Mouse (Mus musculus) intestine, embryonic 14.5 days (tissue): Measurements from ENCODE around the gene Pdia2. TPM values are rescaled to one million over a fixed set of nuclear protein-coding genes. Genes with fewer than 3 reads are reported as not detected.
"Not testable (repeated sequence)": the region's sequence is repeated elsewhere in the genome, so short reads cannot be mapped to it uniquely, and the experiment has no call there.

Source experiments
- ATAC-seq: fragments of 200-750 bp; cut with Nextera tagmentation; replicated peaks from 2 replicates; pipeline ENCODE4 v1.8.0; 2017; ENCODE audit warnings: low read depth, moderate number of reproducible peaks, moderate TSS enrichment, moderate library complexity; ENCODE audit not compliant: low FRiP score, low TSS enrichment
- DNase-seq: peaks from one replicate; pipeline ENCODE4 v3.0.0-alpha.2; 2018; ENCODE audit warnings: low spot score
- H3K27ac ChIP-seq: fragments of 300-500 bp; sonication (generic); 2 replicates; pipeline ENCODE4 v1.5.1; 2014; ENCODE audit warnings: low read depth, mild to moderate bottlenecking, control low read depth
- H3K27me3 ChIP-seq: fragments of 300-500 bp; sonication (generic); replicated peaks from 2 replicates; pipeline ENCODE4 v1.6.1; 2014; ENCODE audit warnings: low read length, control low read depth; ENCODE audit not compliant: control insufficient read depth, insufficient read depth
- H3K36me3 ChIP-seq: fragments of 300-500 bp; sonication (generic); 2 replicates; pipeline ENCODE4 v1.6.1; 2014; ENCODE audit warnings: low read length, control low read depth; ENCODE audit not compliant: control insufficient read depth, insufficient read depth
- H3K4me1 ChIP-seq: fragments of 300-500 bp; sonication (generic); replicated peaks from 2 replicates; pipeline ENCODE4 v1.6.1; 2014; ENCODE audit warnings: low read length, control low read depth, mixed read lengths; ENCODE audit not compliant: control insufficient read depth, insufficient read depth
- H3K4me2 ChIP-seq: fragments of 300-500 bp; sonication (generic); 2 replicates; pipeline ENCODE4 v1.6.1; 2014; ENCODE audit warnings: low read length
- H3K4me3 ChIP-seq: fragments of 300-500 bp; sonication (generic); 2 replicates; pipeline ENCODE4 v1.5.1; 2014; ENCODE audit warnings: low read depth, low read length, control low read depth, mixed read lengths
- H3K9ac ChIP-seq: fragments of 300-500 bp; sonication (generic); 2 replicates; pipeline ENCODE4 v1.6.1; 2014; ENCODE audit warnings: mild to moderate bottlenecking, low read length
- H3K9me3 ChIP-seq: fragments of 300-500 bp; sonication (generic); 2 replicates; pipeline ENCODE4 v1.6.1; 2016; ENCODE audit warnings: low read length, control low read depth; ENCODE audit not compliant: control insufficient read depth
- WGBS: fragments of 180-500 bp; shearing (Covaris S2); extraction: QIAGEN DNeasy Blood & Tissue Kit; methylation state at CpG from one replicate; pipeline ENCODE4 v1.1.7; 2014; 5-methylcytosine and 5-hydroxymethylcytosine counted together
- polyA plus RNA-seq: library from polyadenylated mRNA; unstranded; fragments of >200 nt; fragmentation: Nextera tagmentation; extraction: Ambion mirVana; gene quantifications from 2 replicates; pipeline ENCODE4 v1.2.1, GENCODE M21; 2014

Pdia2 gene
- polyA plus RNA-seq, 1 experiment from 2014 or later, result 3.7 TPM

DNA sequence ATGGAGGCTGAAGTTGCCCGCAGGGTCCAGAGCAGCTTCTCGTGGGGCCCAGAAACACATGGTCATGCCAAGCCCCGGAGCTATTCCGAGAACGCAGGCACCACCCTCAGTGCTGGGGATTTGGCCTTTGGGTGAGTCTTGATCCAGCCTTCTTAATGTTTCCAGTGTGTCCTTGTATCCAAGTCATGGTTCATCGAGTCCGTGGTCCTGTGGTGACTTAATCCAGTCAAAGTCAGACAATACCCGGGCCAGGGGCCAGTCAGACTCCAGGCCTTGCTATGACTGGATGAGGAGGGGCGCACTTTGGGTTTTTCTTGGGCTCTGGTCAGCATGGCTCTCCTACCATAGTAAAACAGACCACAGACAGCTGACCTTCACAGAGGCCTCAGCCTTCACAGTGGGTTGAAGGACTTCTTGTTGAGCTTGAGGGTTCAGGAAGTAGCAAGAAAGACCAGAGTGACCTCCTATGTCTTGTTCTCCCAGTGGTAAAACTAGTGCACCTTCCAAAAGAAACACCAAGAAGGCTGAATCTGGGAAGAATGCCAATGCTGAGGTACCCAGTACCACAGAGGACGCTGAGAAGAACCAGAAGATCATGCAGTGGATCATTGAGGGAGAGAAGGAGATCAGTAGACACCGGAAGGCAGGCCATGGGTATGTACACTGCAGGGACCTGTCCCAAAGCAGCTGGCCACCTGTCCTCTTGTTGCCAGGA lies 10.6 kb downstream of the Pdia2 start:
- H3K4me1 ChIP-seq, result no peaks in the 10 kb centered on the region
- no peak overlapping the region for H3K27ac ChIP-seq
- H3K9me3 ChIP-seq, result no peaks in the 10 kb centered on the region
- ATAC-seq (no peak), DNase-seq (no peak)
- H3K36me3 ChIP-seq, result peaks cover 95% of the 10 kb centered on the region
- 95% methylated on average over 11 of the region's 11 CpGs for WGBS
- no peaks in the 10 kb centered on the region for H3K27me3 ChIP-seq
- no peak overlapping the region for H3K4me2 ChIP-seq
- no peak overlapping the region for H3K4me3 ChIP-seq
- no peak overlapping the region for H3K9ac ChIP-seq

DNA sequence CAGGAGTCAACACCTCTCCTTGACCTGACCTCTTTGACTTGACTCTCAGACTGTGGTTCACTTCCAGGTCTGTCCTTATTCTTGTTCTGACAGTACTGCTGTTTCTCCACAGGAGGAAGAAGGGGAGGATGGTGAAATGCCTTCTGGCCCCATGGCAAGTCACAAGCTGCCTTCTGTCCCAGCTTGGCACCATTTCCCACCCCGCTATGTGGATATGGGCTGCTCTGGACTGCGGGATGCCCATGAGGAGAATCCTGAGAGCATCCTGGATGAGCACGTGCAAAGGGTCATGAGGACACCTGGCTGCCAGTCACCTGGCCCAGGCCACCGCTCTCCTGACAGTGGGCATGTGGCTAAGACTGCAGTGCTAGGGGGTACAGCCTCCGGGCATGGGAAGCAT lies 11.3 kb downstream of the Pdia2 start:
- Histone ChIP-seq H3K27me3 (no peaks in the 10 kb centered on the region), H3K9ac (no peak overlapping the region), H3K4me3 (no peak overlapping the region), H3K9me3 (no peaks in the 10 kb centered on the region), H3K36me3 (peaks cover 95% of the 10 kb centered on the region), H3K4me1 (no peaks in the 10 kb centered on the region), H3K27ac (no peak overlapping the region), H3K4me2 (no peak overlapping the region)
- ATAC-seq (no peak), DNase-seq (no peak)
- 97% methylated on average over 5 of the region's 5 CpGs for WGBS

DNA sequence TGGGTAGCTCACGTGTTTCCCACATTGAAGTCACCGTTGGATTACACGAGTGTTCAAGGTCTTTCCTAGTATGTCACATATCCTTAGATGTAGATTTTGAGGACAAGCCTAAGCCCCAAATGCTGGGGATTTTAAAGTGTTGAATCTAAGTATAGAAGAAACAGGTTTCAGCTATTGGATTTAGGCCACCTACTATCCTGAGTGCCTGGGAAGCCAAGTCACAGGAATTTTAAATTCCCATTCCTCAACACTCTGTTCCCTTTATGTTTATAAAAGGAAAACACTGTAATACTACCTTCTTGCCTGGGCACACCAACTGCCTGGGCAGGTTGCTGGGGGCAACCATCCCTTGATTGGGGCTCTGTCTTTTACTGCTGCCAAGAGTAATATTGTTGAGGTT lies 17.7 kb downstream of the Pdia2 start:
- DNase-seq (no peak), ATAC-seq (no peak)
- Histone ChIP-seq H3K27ac (no peak overlapping the region), H3K36me3 (peaks cover 60% of the 10 kb centered on the region), H3K4me1 (no peaks in the 10 kb centered on the region), H3K9me3 (0 out of 2 replicates have a peak, but pooled peaks cover 4% of the 10 kb centered on the region), H3K4me3 (no peak overlapping the region), H3K27me3 (no peaks in the 10 kb centered on the region), H3K4me2 (no peak overlapping the region), H3K9ac (no peak overlapping the region)
- WGBS, result 92% methylated on average over 3 of the region's 3 CpGs

DNA sequence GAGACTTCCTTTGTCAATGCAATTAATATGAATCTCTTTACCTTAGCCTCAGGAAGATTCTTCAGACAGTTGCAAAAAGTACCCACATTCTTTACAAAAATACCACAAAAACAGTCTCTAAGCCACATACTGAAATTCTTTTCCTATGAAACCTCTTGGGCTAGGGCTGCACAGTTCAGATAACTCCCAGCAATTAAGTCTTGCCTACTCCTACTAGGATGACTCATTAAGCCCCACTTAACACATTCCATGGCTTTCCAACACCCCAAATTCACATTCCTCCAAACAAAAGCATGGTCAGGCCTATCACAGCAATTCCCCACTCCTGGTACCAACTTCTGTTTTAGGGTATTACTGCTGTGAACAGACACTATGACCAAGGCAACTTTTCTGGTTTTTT lies 20.3 kb downstream of the Pdia2 start:
- Histone ChIP-seq H3K27ac (no peak overlapping the region), H3K9ac (no peak overlapping the region), H3K4me3 (no peak overlapping the region), H3K36me3 (peaks cover 56% of the 10 kb centered on the region), H3K27me3 (no peaks in the 10 kb centered on the region), H3K4me2 (no peak overlapping the region), H3K4me1 (no peaks in the 10 kb centered on the region), H3K9me3 (0 out of 2 replicates have a peak, but pooled peaks cover 4% of the 10 kb centered on the region)
- ATAC-seq, result no peak
- DNase-seq, result no peak

DNA sequence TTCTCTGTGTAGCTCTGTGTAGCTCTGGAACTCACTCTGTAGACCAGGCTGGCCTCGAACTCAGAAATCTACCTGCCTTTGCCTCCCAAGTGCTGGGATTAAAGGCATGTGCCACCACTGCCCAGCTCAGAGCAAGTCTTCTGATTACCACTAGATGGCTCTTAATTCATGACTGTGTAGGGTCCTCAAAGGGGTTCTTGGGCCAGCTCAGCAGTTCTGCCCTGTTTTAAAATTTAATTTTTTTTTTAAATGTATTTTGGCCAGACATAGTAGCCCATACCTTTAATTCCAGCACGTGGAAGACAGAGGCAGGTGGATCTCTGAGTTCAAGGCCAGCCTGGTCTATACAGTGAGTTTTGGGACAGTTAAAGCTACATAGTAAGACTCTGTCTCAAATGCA lies 23.6 kb downstream of the Pdia2 start:
- H3K27ac ChIP-seq, H3K4me3 ChIP-seq, ATAC-seq, DNase-seq, H3K9ac ChIP-seq, H3K4me1 ChIP-seq, H3K9me3 ChIP-seq, H3K4me2 ChIP-seq, H3K27me3 ChIP-seq: not testable (repeated sequence)
- 85% methylated on average over 2 of the region's 2 CpGs for WGBS
- peaks cover 42% of the 10 kb centered on the region for H3K36me3 ChIP-seq

DNA sequence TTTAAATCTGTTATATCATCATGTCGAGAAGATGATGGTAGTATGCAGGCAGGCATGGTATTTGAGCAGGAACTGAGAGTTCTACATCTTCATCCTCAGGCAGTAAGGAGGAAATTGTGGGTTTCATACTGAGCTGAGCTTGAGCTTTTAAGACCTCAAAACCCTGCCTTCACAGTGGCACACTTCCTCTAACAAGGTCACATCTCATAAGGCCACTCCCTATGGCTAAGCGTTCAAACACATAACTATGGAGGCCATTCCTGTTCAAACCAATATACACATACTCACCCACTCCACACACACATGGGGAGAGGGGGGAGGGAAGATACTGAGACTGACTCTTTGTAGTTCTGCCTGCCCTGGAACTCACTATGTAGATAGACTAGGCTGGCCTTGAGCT lies 30.8 kb downstream of the Pdia2 start:
- DNase-seq (no peak), ATAC-seq (no peak)
- WGBS, result 89% methylated on average over 2 of the region's 2 CpGs
- no peaks in the 10 kb centered on the region for H3K4me1 ChIP-seq
- H3K9ac ChIP-seq, result no peak overlapping the region
- H3K4me2 ChIP-seq, result no peak overlapping the region
- H3K36me3 ChIP-seq, result 0 out of 2 replicates have a peak, but pooled peaks cover 5% of the 10 kb centered on the region
- no peaks in the 10 kb centered on the region for H3K27me3 ChIP-seq
- no peaks in the 10 kb centered on the region for H3K9me3 ChIP-seq
- H3K27ac ChIP-seq, result no peak overlapping the region
- H3K4me3 ChIP-seq, result no peak overlapping the region

DNA sequence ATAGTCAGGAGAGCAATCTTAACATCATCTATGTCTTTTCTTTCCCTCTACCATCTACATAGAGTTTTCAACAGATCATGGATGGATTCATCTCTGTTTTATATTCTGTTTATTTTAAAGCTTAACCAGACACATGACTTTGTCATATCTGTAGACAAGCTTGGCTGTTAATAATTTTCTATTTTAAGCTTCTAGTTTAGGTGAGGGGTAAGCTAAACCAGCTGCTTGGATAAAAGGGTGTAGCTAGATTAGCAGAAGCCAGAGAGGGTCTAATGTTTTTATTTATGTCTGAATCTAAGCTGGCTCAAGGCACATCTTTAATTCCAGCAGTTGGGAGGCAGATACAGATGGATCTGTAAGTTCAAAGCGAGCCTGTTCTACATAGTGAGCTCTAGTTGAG lies 36.2 kb downstream of the Pdia2 start:
- no peaks in the 10 kb centered on the region for H3K4me1 ChIP-seq
- WGBS, result 81% methylated on average over 1 of the region's 1 CpGs
- DNase-seq, result no peak

DNA sequence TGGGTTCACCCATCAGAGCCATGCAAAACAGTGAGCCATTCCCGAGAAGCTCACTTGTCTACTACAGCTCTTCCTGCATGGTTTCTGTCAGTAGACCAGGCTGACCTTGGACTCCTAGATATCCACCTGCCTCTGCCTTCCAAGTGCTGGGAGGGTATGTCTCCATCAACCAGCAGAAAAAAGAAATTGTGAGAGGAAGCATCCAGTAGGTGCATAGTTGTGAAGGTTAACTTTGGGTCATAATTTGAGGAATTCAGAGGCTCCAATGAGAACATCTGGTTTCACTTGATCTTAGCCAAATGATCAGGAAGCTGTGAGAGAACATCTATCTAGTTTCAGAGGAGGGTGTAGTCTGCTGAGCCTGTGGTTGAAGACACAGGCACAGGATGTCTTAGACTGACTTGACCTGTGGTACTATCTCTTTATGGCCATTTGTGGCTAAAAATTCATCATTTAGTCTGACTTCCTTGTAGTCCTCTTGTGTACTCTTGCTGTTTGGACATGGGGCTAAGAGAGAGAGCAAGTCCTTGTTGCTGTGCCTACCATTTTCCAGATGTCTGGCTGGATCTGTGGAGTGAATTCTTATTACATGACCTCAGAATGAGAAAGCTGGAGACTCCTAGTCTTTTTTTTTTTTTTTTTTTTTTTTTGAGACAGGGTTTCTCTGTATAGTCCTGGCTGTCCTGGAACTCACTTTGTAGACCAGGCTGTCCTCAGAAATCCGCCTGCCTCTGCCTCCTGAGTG lies 46.8 kb downstream of the Pdia2 start:
- ATAC-seq (no peak), DNase-seq (no peak)
- Histone ChIP-seq H3K4me1 (no peaks in the 10 kb centered on the region), H3K4me2 (no peak overlapping the region), H3K4me3 (no peak overlapping the region), H3K36me3 (peaks cover 63% of the 10 kb centered on the region), H3K9me3 (no peaks in the 10 kb centered on the region; the same call in 1 of the 2 replicates), H3K27ac (no peak overlapping the region), H3K9ac (no peak overlapping the region), H3K27me3 (no peaks in the 10 kb centered on the region)
- WGBS, result 93% methylated on average over 2 of the region's 2 CpGs

More for the DNA sequence above, 36.2 kb downstream of the Pdia2 start:
- no peak overlapping the region for H3K9ac ChIP-seq
- no peak overlapping the region for H3K4me2 ChIP-seq
- no peak overlapping the region for H3K4me3 ChIP-seq
- no peak for ATAC-seq
- H3K27me3 ChIP-seq, result no peaks in the 10 kb centered on the region
- H3K27ac ChIP-seq, result no peak overlapping the region
- H3K9me3 ChIP-seq, result no peaks in the 10 kb centered on the region
- H3K36me3 ChIP-seq, result 0 out of 2 replicates have a peak, but pooled peaks cover 5% of the 10 kb centered on the region
